Mouse (Mus musculus) CH12.LX (cell line): ENCODE data around the gene Gm10663. TPM values are rescaled to one million over a fixed set of nuclear protein-coding genes. Genes with fewer than 3 reads are reported as not detected.

Source experiments
- DNase-seq: peaks from one replicate; pipeline ENCODE4 v3.0.0-alpha.2; 2013; ENCODE audit errors: extremely low read depth
- H3K27ac ChIP-seq: 2 replicates; pipeline ENCODE4 v1.5.1; 2012; ENCODE audit warnings: low read depth, mild to moderate bottlenecking, control low read depth, moderate library complexity; ENCODE audit not compliant: insufficient read depth
- H3K27me3 ChIP-seq: replicated peaks from 2 replicates; pipeline ENCODE3; 2012; ENCODE audit warnings: inconsistent platforms
- H3K36me3 ChIP-seq, 2 experiments: replicated peaks in 1 of 2; 2 replicates each; pipeline versions ENCODE3 to v1.6.1; 2012; ENCODE audit warnings: inconsistent platforms in 1 of 2, low read length in 1 of 2, mild to moderate bottlenecking in 1 of 2, mixed read lengths in 1 of 2, moderate library complexity in 1 of 2; ENCODE audit not compliant: control insufficient read depth in 1 of 2, insufficient read depth in 1 of 2
- H3K4me1 ChIP-seq, 2 experiments: 2 replicates each; pipeline ENCODE4 v1.6.1; 2012; ENCODE audit warnings: inconsistent platforms in 1 of 2, moderate library complexity in 1 of 2; ENCODE audit not compliant: insufficient read depth in 2 of 2, control insufficient read depth in 1 of 2
- H3K4me2 ChIP-seq: 2 replicates; pipeline ENCODE4 v1.6.1; 2012; ENCODE audit warnings: low read depth, mild to moderate bottlenecking, control low read depth; ENCODE audit not compliant: poor library complexity, insufficient read depth, severe bottlenecking
- H3K4me3 ChIP-seq, 3 experiments: fragments of 150-350 bp in 1 of 3; sonication (generic) in 1 of 3; replicated peaks in 1 of 3; 2 replicates each; pipeline versions ENCODE3 to v1.5.1; 2011 to 2012; ENCODE audit warnings: low read depth in 2 of 3, low read length in 2 of 3, mild to moderate bottlenecking in 2 of 3, moderate library complexity in 2 of 3, control low read depth in 1 of 3, improper control_type of control experiment in 1 of 3, inconsistent platforms in 1 of 3, mixed read lengths in 1 of 3; ENCODE audit not compliant: poor library complexity in 1 of 3
- H3K79me2 ChIP-seq: replicated peaks from 2 replicates; pipeline ENCODE4 v1.6.1; 2012; ENCODE audit warnings: mild to moderate bottlenecking, moderate library complexity; ENCODE audit not compliant: control insufficient read depth, poor library complexity, insufficient read depth, severe bottlenecking; ENCODE audit errors: extremely low read depth
- H3K9ac ChIP-seq: 2 replicates; pipeline ENCODE4 v1.6.1; 2012; ENCODE audit warnings: low read depth, mild to moderate bottlenecking, control low read depth, moderate library complexity; ENCODE audit not compliant: insufficient read depth
- H3K9me3 ChIP-seq: replicated peaks from 2 replicates; pipeline ENCODE3; 2012; ENCODE audit warnings: low read length, inconsistent platforms, mixed read lengths
- E2F4 ChIP-seq: IDR thresholded peaks from 2 replicates; pipeline ENCODE4 v1.6.1; 2011; ENCODE audit warnings: low read depth, low read length, improper control_type of control experiment; ENCODE audit not compliant: insufficient replicate concordance
- ETS1 ChIP-seq: conservative IDR thresholded peaks from 2 replicates; pipeline ENCODE4 v1.6.1; 2012; ENCODE audit warnings: low read depth, mild to moderate bottlenecking, inconsistent platforms, low read length, improper control_type of control experiment, moderate library complexity
- GABPA ChIP-seq: IDR thresholded peaks from 2 replicates; pipeline ENCODE4 v1.6.1; 2012; ENCODE audit warnings: low read depth, low read length, improper control_type of control experiment, inconsistent platforms; ENCODE audit not compliant: insufficient replicate concordance
- HCFC1 ChIP-seq: IDR thresholded peaks from 2 replicates; pipeline ENCODE4 v1.6.1; 2012; ENCODE audit warnings: low read depth, mild to moderate bottlenecking, inconsistent platforms, low read length, improper control_type of control experiment
- KAT2A ChIP-seq: IDR thresholded peaks from 2 replicates; pipeline ENCODE4 v1.6.1; 2012; ENCODE audit warnings: low read length, improper control_type of control experiment, inconsistent platforms; ENCODE audit not compliant: insufficient replicate concordance
- MAX ChIP-seq: IDR thresholded peaks from 2 replicates; pipeline ENCODE4 v1.6.1; 2011; ENCODE audit warnings: low read length, improper control_type of control experiment
- MAZ ChIP-seq: IDR thresholded peaks from 2 replicates; pipeline ENCODE4 v1.6.1; 2012; ENCODE audit warnings: low read depth, mild to moderate bottlenecking, inconsistent platforms, low read length, improper control_type of control experiment, moderate library complexity
- MEF2A ChIP-seq: IDR thresholded peaks from 2 replicates; pipeline ENCODE4 v1.6.1; 2014; ENCODE audit warnings: low read depth, mild to moderate bottlenecking, inconsistent platforms, low read length, improper control_type of control experiment, borderline replicate concordance
- MYC ChIP-seq: IDR thresholded peaks from 2 replicates; pipeline ENCODE4 v1.6.1; 2011; ENCODE audit warnings: low read depth, mild to moderate bottlenecking, improper control_type of control experiment, low read length
- NELFE ChIP-seq: IDR thresholded peaks from 2 replicates; pipeline ENCODE4 v1.6.1; 2011; ENCODE audit warnings: low read depth, low read length, improper control_type of control experiment
- NRF1 ChIP-seq: IDR thresholded peaks from 2 replicates; pipeline ENCODE4 v1.6.1; 2014; ENCODE audit warnings: low read depth, mild to moderate bottlenecking, inconsistent platforms, low read length, improper control_type of control experiment, moderate library complexity
- PAX5 ChIP-seq: IDR thresholded peaks from 2 replicates; pipeline ENCODE4 v1.6.1; 2012; ENCODE audit warnings: low read length, inconsistent platforms, mixed read lengths
- POLR2AphosphoS2 ChIP-seq: IDR thresholded peaks from 2 replicates; pipeline ENCODE4 v1.6.1; 2011; ENCODE audit warnings: low read depth, low read length, improper control_type of control experiment
- RAD21 ChIP-seq: IDR thresholded peaks from 2 replicates; pipeline ENCODE4 v1.6.1; 2011; ENCODE audit warnings: low read depth, mild to moderate bottlenecking, low read length, improper control_type of control experiment, moderate library complexity
- SIN3A ChIP-seq: IDR thresholded peaks from 2 replicates; pipeline ENCODE4 v1.6.1; 2012; ENCODE audit warnings: low read length, improper control_type of control experiment, inconsistent platforms
- TBP ChIP-seq: conservative IDR thresholded peaks from 2 replicates; pipeline ENCODE4 v1.6.1; 2011; ENCODE audit warnings: low read depth, low read length, improper control_type of control experiment
- TCF12 ChIP-seq: IDR thresholded peaks from 2 replicates; pipeline ENCODE4 v1.6.1; 2014; ENCODE audit warnings: low read depth, mild to moderate bottlenecking, inconsistent platforms, low read length, improper control_type of control experiment
- UBTF ChIP-seq: IDR thresholded peaks from 2 replicates; pipeline ENCODE4 v1.6.1; 2012; ENCODE audit warnings: low read depth, mild to moderate bottlenecking, inconsistent platforms, low read length, improper control_type of control experiment, moderate library complexity
- USF1 ChIP-seq: IDR thresholded peaks from 2 replicates; pipeline ENCODE4 v1.6.1; 2014; ENCODE audit warnings: low read depth, mild to moderate bottlenecking, inconsistent platforms, low read length, improper control_type of control experiment
- USF2 ChIP-seq: conservative IDR thresholded peaks from 2 replicates; pipeline ENCODE4 v1.6.1; 2011; ENCODE audit warnings: low read depth, low read length, improper control_type of control experiment
- ZC3H11A ChIP-seq: IDR thresholded peaks from 2 replicates; pipeline ENCODE4 v1.6.1; 2012; ENCODE audit warnings: low read depth, mild to moderate bottlenecking, inconsistent platforms, low read length, improper control_type of control experiment
- ZMIZ1 ChIP-seq: IDR thresholded peaks from 2 replicates; pipeline ENCODE4 v1.6.1; 2012; ENCODE audit warnings: low read depth, mild to moderate bottlenecking, inconsistent platforms, low read length, improper control_type of control experiment
- dilution Hi-C: fragments of 300-500 bp; cut with MboI; formaldehyde crosslinking; loops from 2 replicates; pipeline ENCODE4 v1.14.3; 2020; ENCODE audit warnings: low sequenced_read_pairs; ENCODE audit not compliant: extremely low pct_unique_long_range_greater_than_20kb, extremely low pct_ligation_motif_present
- in situ Hi-C: fragments of 300-500 bp; cut with MboI; formaldehyde crosslinking; loops from 3 replicates; pipeline ENCODE4 v1.14.3; 2019; ENCODE audit warnings: low sequenced_read_pairs, low pct_ligation_motif_present, low pct_unique_long_range_greater_than_20kb, mixed read lengths
- polyA plus RNA-seq: library from polyadenylated mRNA; unstranded; fragments of >175 nt; gene quantifications from 2 replicates; pipeline ENCODE4 v1.2.1, GENCODE M21; 2012; ENCODE audit warnings: low read depth; ENCODE audit not compliant: insufficient read length
- total RNA-seq, 2 experiments: library from RNA; depleted of rRNA; stranded (reverse); fragments of 300-350 nt in 1 of 2; fragments of >200 nt in 1 of 2; gene quantifications; 2 replicates each; pipeline ENCODE4 v1.2.3; 2012 to 2014

Gene Gm10663
- total and polyA plus RNA-seq, 3 experiments, result not detected

DNA sequence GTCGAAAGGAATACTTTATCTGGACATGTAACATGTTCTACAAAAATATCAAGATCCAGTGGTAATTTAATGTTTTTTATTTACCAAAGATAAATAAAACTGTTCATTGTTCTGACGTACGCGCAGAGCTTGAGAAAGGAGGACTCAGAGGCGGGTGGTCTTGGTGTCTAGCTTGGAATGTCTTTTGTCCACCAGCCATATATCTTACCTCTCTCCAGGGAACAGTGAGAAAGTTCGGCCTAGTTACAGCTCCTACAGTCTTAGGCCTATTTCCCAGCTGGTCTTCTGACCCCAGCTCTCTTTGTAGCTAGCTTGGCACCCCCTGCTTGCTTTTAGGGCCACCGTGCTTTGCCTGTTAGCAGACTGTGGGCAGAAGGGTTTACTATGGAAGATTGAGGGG lies 14.9 kb downstream of the Gm10663 start:
- TF ChIP-seq MEF2A (no peak), ZC3H11A (no peak), E2F4 (no peak), KAT2A (no peak), USF2 (no peak), TBP (no peak), UBTF (no peak), SIN3A (no peak), RAD21 (no peak), MYC (no peak), ETS1 (no peak), MAZ (no peak), TCF12 (no peak), PAX5 (no peak), MAX (no peak), POLR2AphosphoS2 (no peak)
- Histone ChIP-seq H3K9me3 (no peaks in the 10 kb centered on the region), H3K4me2 (no peak overlapping the region), H3K4me3 (no peak overlapping the region), H3K36me3 (no peaks in the 10 kb centered on the region), H3K79me2 (no peaks in the 10 kb centered on the region), H3K4me1 (peaks cover 0 to 10% of the 10 kb centered on the region in 2 experiments; a peak in 2 of 4 replicates), H3K27me3 (no peaks in the 10 kb centered on the region), H3K27ac (no peak overlapping the region), H3K9ac (no peak overlapping the region)
- dilution Hi-C loops, result no loop called here
- no peak for DNase-seq
- in situ Hi-C loops, result no loop called here

DNA sequence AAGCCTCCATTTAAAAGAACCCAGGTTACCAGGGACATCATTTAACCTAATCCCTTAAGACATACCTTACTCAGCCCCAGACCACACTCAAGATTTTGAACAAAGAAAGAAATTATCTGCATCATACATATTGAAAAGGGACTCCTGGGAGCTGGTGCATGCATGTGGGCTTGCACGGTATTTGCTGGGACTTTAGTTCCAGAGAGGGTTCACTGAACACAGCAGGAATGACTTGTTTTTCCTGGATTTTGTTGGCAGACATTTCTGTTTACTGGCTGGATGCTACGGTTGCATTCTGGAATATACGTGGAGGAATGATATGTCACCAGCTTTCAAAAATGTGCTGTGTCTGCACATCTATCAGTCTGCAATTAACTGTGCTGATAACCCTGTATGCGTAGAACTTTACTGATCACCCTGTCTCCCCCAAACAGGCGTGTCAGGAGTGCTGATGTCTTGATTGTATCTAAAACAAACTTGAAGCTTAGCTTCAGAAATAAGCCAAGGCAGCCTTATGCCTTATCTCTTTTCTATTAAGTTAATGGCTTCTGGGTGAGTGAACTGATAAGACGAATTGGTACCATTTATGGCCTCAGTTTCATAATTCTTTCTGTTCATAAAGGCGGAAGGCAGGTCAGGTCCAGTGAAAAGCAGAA lies 23.1 kb downstream of the Gm10663 start:
- Histone ChIP-seq H3K27me3 (no peaks in the 10 kb centered on the region), H3K9me3 (no peaks in the 10 kb centered on the region), H3K4me2 (no peak overlapping the region), H3K9ac (no peak overlapping the region), H3K79me2 (no peaks in the 10 kb centered on the region), H3K4me1 (no peaks in the 10 kb centered on the region; a peak in 1 of 4 replicates), H3K27ac (no peak overlapping the region), H3K4me3 (no peak overlapping the region), H3K36me3 (no peaks in the 10 kb centered on the region)
- DNase-seq, result no peak
- in situ Hi-C loops, result no loop called here
- TF ChIP-seq ZMIZ1, result no peak
- TF ChIP-seq KAT2A, result no peak
- no peak for TF ChIP-seq NELFE
- TF ChIP-seq NRF1, result no peak
- no peak for TF ChIP-seq GABPA
- no peak for TF ChIP-seq HCFC1
- TF ChIP-seq SIN3A, result no peak
- no peak for TF ChIP-seq ETS1
- TF ChIP-seq USF2, result no peak
- TF ChIP-seq MAZ, result no peak
- TF ChIP-seq USF1, result no peak
- no peak for TF ChIP-seq TBP
- no peak for TF ChIP-seq E2F4
- dilution Hi-C loops, result no loop called here
